In genomic region chr17:92733941-92734340, GRCm38 (mm10) we compare ENCODE assay signal across 30 mouse cellular contexts.
"Had no signal": no experiment of that assay in that cellular context is flagged by ENCODE, and none has a peak within 500 bp of the region (broad histone marks: within the 10 kb centered on the region; RNA-seq: fewer than 3 reads in every experiment).

No protein-coding gene starts in this region.

- H3K27me3 ChIP-seq: heart, embryonic 12.5 days; heart, embryonic 13.5 days; heart, embryonic 15.5 days; hindbrain, embryonic 12.5 days; hindbrain, embryonic 13.5 days; hindbrain, embryonic 15.5 days; intestine, embryonic 15.5 days; kidney, embryonic 15.5 days had no signal

- H3K4me1 ChIP-seq: heart, embryonic 12.5 days; heart, embryonic 13.5 days; heart, embryonic 15.5 days; hindbrain, embryonic 10.5 days; hindbrain, embryonic 12.5 days; hindbrain, embryonic 13.5 days; hindbrain, embryonic 15.5 days; intestine, embryonic 15.5 days; kidney, embryonic 15.5 days had no signal

- H3K36me3 ChIP-seq: heart, embryonic 12.5 days; heart, embryonic 13.5 days; heart, embryonic 15.5 days; hindbrain, embryonic 10.5 days; hindbrain, embryonic 12.5 days; hindbrain, embryonic 13.5 days; hindbrain, embryonic 15.5 days; intestine, embryonic 15.5 days; kidney, embryonic 15.5 days had no signal

- H3K9ac ChIP-seq: heart, embryonic 12.5 days; heart, embryonic 13.5 days; heart, embryonic 15.5 days; hindbrain, embryonic 12.5 days; hindbrain, embryonic 13.5 days; hindbrain, embryonic 14.5 days; hindbrain, embryonic 15.5 days; intestine, embryonic 15.5 days; kidney, embryonic 15.5 days had no signal

- H3K9me3 ChIP-seq: heart, embryonic 12.5 days; heart, embryonic 13.5 days; heart, embryonic 15.5 days; hindbrain, embryonic 10.5 days; hindbrain, embryonic 12.5 days; hindbrain, embryonic 13.5 days; hindbrain, embryonic 15.5 days; intestine, embryonic 15.5 days; kidney, embryonic 15.5 days had no signal

- H3K4me3 ChIP-seq: heart, embryonic 12.5 days; heart, embryonic 13.5 days; heart, embryonic 15.5 days; hindbrain, embryonic 10.5 days; hindbrain, embryonic 12.5 days; hindbrain, embryonic 13.5 days; hindbrain, embryonic 15.5 days; intestine, embryonic 15.5 days; kidney, embryonic 15.5 days; layer of hippocampus, adult 2 months; left cerebral cortex, adult 2 months had no signal

- H3K27ac ChIP-seq: heart, embryonic 13.5 days; heart, embryonic 15.5 days; hindbrain, embryonic 10.5 days; hindbrain, embryonic 12.5 days; hindbrain, embryonic 13.5 days; hindbrain, embryonic 14.5 days; hindbrain, embryonic 15.5 days; hindbrain, postnatal 0 days; intestine, embryonic 15.5 days; kidney, embryonic 15.5 days; kidney, postnatal 0 days; layer of hippocampus, adult 2 months; left cerebral cortex, adult 2 months had no signal

- DNase-seq: heart, postnatal 10 days; heart, postnatal 14 days; heart, postnatal 36 days; heart, postnatal 4 days; kidney, adult 11 months; kidney, adult 18-20 months; kidney, adult 2 months; kidney, adult 8-10 months; kidney, adult 9 months; kidney, postnatal 10 days; kidney, postnatal 14 days; kidney, postnatal 25 days; kidney, postnatal 36 days; kidney, postnatal 4 days; layer of hippocampus, adult 9-11 months; layer of hippocampus, postnatal 36 days had no signal
